Mouse (Mus musculus): ENCODE data around the gene Fbxo36. TPM values are rescaled to one million over a fixed set of nuclear protein-coding genes. Genes with fewer than 3 reads are reported as not detected.

Fbxo36 gene
- polyA plus RNA-seq, 1 experiment, result 7.0 TPM

GRCm38 (mm10) chr1:84910177-84910804 lies 70.7 kb downstream of the Fbxo36 start:
- no peaks in the 10 kb centered on the region for H3K4me1 ChIP-seq (ENCODE audit: control insufficient read depth, insufficient read depth, low read length)
- TF ChIP-seq POLR2A (IDR thresholded peaks at IDR 0.05; ENCODE audit: low read depth, low read length), result no peak
- no peak for TF ChIP-seq CTCF (IDR thresholded peaks at IDR 0.05; ENCODE audit: borderline replicate concordance, insufficient read depth, low read length)
- H3K4me3 ChIP-seq (ENCODE audit: insufficient read depth, low read length), result no peak overlapping the region
- no peak overlapping the region for H3K27ac ChIP-seq (ENCODE audit: insufficient read depth, low read length)

GRCm38 (mm10) chr1:84912571-84912970 lies 72.9 kb downstream of the Fbxo36 start:
- no peak overlapping the region for H3K4me3 ChIP-seq (ENCODE audit: insufficient read depth, low read length)
- no peak overlapping the region for H3K27ac ChIP-seq (ENCODE audit: insufficient read depth, low read length)
- TF ChIP-seq CTCF (IDR thresholded peaks at IDR 0.05; ENCODE audit: borderline replicate concordance, insufficient read depth, low read length), result no peak
- TF ChIP-seq POLR2A (IDR thresholded peaks at IDR 0.05; ENCODE audit: low read depth, low read length), result no peak
- H3K4me1 ChIP-seq (ENCODE audit: control insufficient read depth, insufficient read depth, low read length), result no peaks in the 10 kb centered on the region

GRCm38 (mm10) chr1:84915010-84915409 lies 75.4 kb downstream of the Fbxo36 start:
- no peak overlapping the region for H3K27ac ChIP-seq (ENCODE audit: insufficient read depth, low read length)
- H3K4me1 ChIP-seq (ENCODE audit: control insufficient read depth, insufficient read depth, low read length), result no peaks in the 10 kb centered on the region
- TF ChIP-seq POLR2A (IDR thresholded peaks at IDR 0.05; ENCODE audit: low read depth, low read length), result no peak
- TF ChIP-seq CTCF (IDR thresholded peaks at IDR 0.05; ENCODE audit: borderline replicate concordance, insufficient read depth, low read length), result no peak
- no peak overlapping the region for H3K4me3 ChIP-seq (ENCODE audit: insufficient read depth, low read length)

GRCm38 (mm10) chr1:84918865-84919264 lies 79.2 kb downstream of the Fbxo36 start:
- TF ChIP-seq CTCF (IDR thresholded peaks at IDR 0.05; ENCODE audit: borderline replicate concordance, insufficient read depth, low read length), result no peak
- TF ChIP-seq POLR2A (IDR thresholded peaks at IDR 0.05; ENCODE audit: low read depth, low read length), result no peak

GRCm38 (mm10) chr1:84923432-84923831 lies 83.8 kb downstream of the Fbxo36 start:
- TF ChIP-seq CTCF (IDR thresholded peaks at IDR 0.05; ENCODE audit: borderline replicate concordance, insufficient read depth, low read length) (no peak), POLR2A (IDR thresholded peaks at IDR 0.05; ENCODE audit: low read depth, low read length) (no peak)
- no peak overlapping the region for H3K27ac ChIP-seq (ENCODE audit: insufficient read depth, low read length)
- no peak overlapping the region for H3K4me3 ChIP-seq (ENCODE audit: insufficient read depth, low read length)
- H3K4me1 ChIP-seq (ENCODE audit: control insufficient read depth, insufficient read depth, low read length), result no peaks in the 10 kb centered on the region

More at GRCm38 (mm10) chr1:84918865-84919264, 79.2 kb downstream of the Fbxo36 start:
- H3K4me3 ChIP-seq (ENCODE audit: insufficient read depth, low read length), result no peak overlapping the region
- no peaks in the 10 kb centered on the region for H3K4me1 ChIP-seq (ENCODE audit: control insufficient read depth, insufficient read depth, low read length)
- no peak overlapping the region for H3K27ac ChIP-seq (ENCODE audit: insufficient read depth, low read length)

GRCm38 (mm10) chr1:84924134-84924533 lies 84.5 kb downstream of the Fbxo36 start:
- no peak overlapping the region for H3K27ac ChIP-seq (ENCODE audit: insufficient read depth, low read length)
- no peak for TF ChIP-seq POLR2A (IDR thresholded peaks at IDR 0.05; ENCODE audit: low read depth, low read length)
- no peak for TF ChIP-seq CTCF (IDR thresholded peaks at IDR 0.05; ENCODE audit: borderline replicate concordance, insufficient read depth, low read length)
- no peaks in the 10 kb centered on the region for H3K4me1 ChIP-seq (ENCODE audit: control insufficient read depth, insufficient read depth, low read length)
- H3K4me3 ChIP-seq (ENCODE audit: insufficient read depth, low read length), result no peak overlapping the region

- TF ChIP-seq POLR2A (IDR thresholded peaks at IDR 0.05; ENCODE audit: low read depth, low read length) (no peak), CTCF (IDR thresholded peaks at IDR 0.05; ENCODE audit: borderline replicate concordance, insufficient read depth, low read length) (no peak)
- no peaks in the 10 kb centered on the region for H3K4me1 ChIP-seq (ENCODE audit: control insufficient read depth, insufficient read depth, low read length)
- H3K4me3 ChIP-seq (ENCODE audit: insufficient read depth, low read length), result no peak overlapping the region
- H3K27ac ChIP-seq (ENCODE audit: insufficient read depth, low read length), result no peak overlapping the region
Measured at GRCm38 (mm10) chr1:84925599-84925998, 86.0 kb downstream of the Fbxo36 start.

- TF ChIP-seq CTCF (IDR thresholded peaks at IDR 0.05; ENCODE audit: borderline replicate concordance, insufficient read depth, low read length), result peak; percentile 48; the same call in 1 of the 2 replicates
- TF ChIP-seq POLR2A (IDR thresholded peaks at IDR 0.05; ENCODE audit: low read depth, low read length), result no peak
- H3K4me3 ChIP-seq (ENCODE audit: insufficient read depth, low read length), result 0 out of 2 replicates have a peak overlapping the region, but pooled peaks have one; percentile 47
- no peak overlapping the region for H3K27ac ChIP-seq (ENCODE audit: insufficient read depth, low read length)
- no peaks in the 10 kb centered on the region for H3K4me1 ChIP-seq (ENCODE audit: control insufficient read depth, insufficient read depth, low read length)
Measured at GRCm38 (mm10) chr1:84933472-84934150, 94.0 kb downstream of the Fbxo36 start.

GRCm38 (mm10) chr1:84934151-84934502 lies 94.5 kb downstream of the Fbxo36 start:
- H3K4me1 ChIP-seq (ENCODE audit: control insufficient read depth, insufficient read depth, low read length), result no peaks in the 10 kb centered on the region
- H3K27ac ChIP-seq (ENCODE audit: insufficient read depth, low read length), result no peak overlapping the region
- TF ChIP-seq POLR2A (IDR thresholded peaks at IDR 0.05; ENCODE audit: low read depth, low read length), result no peak
- TF ChIP-seq CTCF (IDR thresholded peaks at IDR 0.05; ENCODE audit: borderline replicate concordance, insufficient read depth, low read length), result no peak
- peak overlapping the region; percentile 47 for H3K4me3 ChIP-seq (ENCODE audit: insufficient read depth, low read length)
